Mouse (Mus musculus) neural tube, embryonic 11.5 days (tissue): ENCODE data around the gene Zfp105. TPM values are rescaled to one million over a fixed set of nuclear protein-coding genes. Genes with fewer than 3 reads are reported as not detected.

Source experiments
- ATAC-seq: fragments of 200-750 bp; cut with Nextera tagmentation; 2 replicates; pipeline ENCODE4 v1.8.0; 2017; ENCODE audit warnings: moderate number of reproducible peaks, mild to moderate bottlenecking, moderate TSS enrichment, moderate library complexity; ENCODE audit not compliant: insufficient read depth, low FRiP score, low TSS enrichment
- DNase-seq: peaks from one replicate; pipeline ENCODE4 v3.0.0-alpha.2; 2015; ENCODE audit warnings: low spot score
- H3K27ac ChIP-seq: fragments of 300-500 bp; sonication (generic); 2 replicates; pipeline ENCODE4 v1.5.1; 2014; ENCODE audit warnings: low read depth, mild to moderate bottlenecking, low read length
- H3K27me3 ChIP-seq: fragments of 300-500 bp; sonication (generic); 2 replicates; pipeline ENCODE4 v1.6.1; 2014; ENCODE audit warnings: mild to moderate bottlenecking, low read length, mixed read lengths; ENCODE audit not compliant: control insufficient read depth, insufficient read depth
- H3K36me3 ChIP-seq: fragments of 300-500 bp; sonication (generic); 2 replicates; pipeline ENCODE4 v1.6.1; 2014; ENCODE audit warnings: mild to moderate bottlenecking, low read length, moderate library complexity, mixed read lengths; ENCODE audit not compliant: control insufficient read depth, insufficient read depth
- H3K4me1 ChIP-seq: fragments of 300-500 bp; sonication (generic); 2 replicates; pipeline ENCODE4 v1.6.1; 2014; ENCODE audit warnings: low read length, mixed read lengths; ENCODE audit not compliant: control insufficient read depth, insufficient read depth
- H3K4me2 ChIP-seq: fragments of 300-500 bp; sonication (generic); 2 replicates; pipeline ENCODE4 v1.6.1; 2014; ENCODE audit warnings: low read depth, mild to moderate bottlenecking, moderate library complexity
- H3K4me3 ChIP-seq: fragments of 300-500 bp; sonication (generic); 2 replicates; pipeline ENCODE4 v1.5.1; 2014; ENCODE audit warnings: low read depth, low read length
- H3K9ac ChIP-seq: fragments of 300-500 bp; sonication (generic); 2 replicates; pipeline ENCODE4 v1.6.1; 2014; ENCODE audit warnings: mild to moderate bottlenecking, low read length
- H3K9me3 ChIP-seq: fragments of 300-500 bp; sonication (generic); 2 replicates; pipeline ENCODE4 v1.6.1; 2016; ENCODE audit warnings: low read length; ENCODE audit not compliant: control insufficient read depth
- WGBS: fragments of 180-500 bp; shearing (Covaris S2); extraction: QIAGEN DNeasy Blood & Tissue Kit; methylation state at CpG from one replicate; pipeline ENCODE4 v1.1.7; 2014; 5-methylcytosine and 5-hydroxymethylcytosine counted together
- polyA plus RNA-seq: library from polyadenylated mRNA; unstranded; fragments of >200 nt; fragmentation: Nextera tagmentation; extraction: Ambion mirVana; gene quantifications from 2 replicates; pipeline ENCODE4 v1.2.1, GENCODE M21; 2014

The Zfp105 gene
- polyA plus RNA-seq, 1 experiment from 2014 or later = 36.7 TPM

- Histone ChIP-seq H3K4me2 (no peak overlapping the region), H3K9ac (no peak overlapping the region), H3K27ac (no peak overlapping the region), H3K4me3 (no peak overlapping the region), H3K36me3 (peaks cover 50% of the 10 kb centered on the region), H3K27me3 (no peaks in the 10 kb centered on the region), H3K4me1 (0 out of 2 replicates have a peak, but pooled peaks cover under 1% of the 10 kb centered on the region), H3K9me3 (no peaks in the 10 kb centered on the region)
- 95% methylated on average over 3 of the region's 3 CpGs for WGBS
- ATAC-seq = no peak
- DNase-seq = no peak
These were observed 6.0 kb downstream of the Zfp105 start for GRCm38 (mm10) chr9:122928915-122929314.

GRCm38 (mm10) chr9:122950643-122951475, 28.0 kb downstream of the Zfp105 start, which contains the start of the genes 1110059G10Rik and Kif15:
Gene 1110059G10Rik, minus strand, starts transcription at chr9:122951000.
Gene Kif15, plus strand, starts transcription at chr9:122951046.
- Histone ChIP-seq H3K4me1 (peaks cover 3% of the 10 kb centered on the region; the same call in 1 of the 2 replicates), H3K4me2 (peak within 1 kb of the TSS; percentile 76), H3K27ac (no peak within 1 kb of the TSS), H3K27me3 (no peaks in the 10 kb centered on the region), H3K9me3 (no peaks in the 10 kb centered on the region), H3K4me3 (peak within 1 kb of the TSS; percentile 74), H3K9ac (peak within 1 kb of the TSS; percentile 67), H3K36me3 (no peaks in the 10 kb centered on the region; the same call in 1 of the 2 replicates)
- DNase-seq (peak; percentile 98), ATAC-seq (peak; percentile 98)
- WGBS = under 1% methylated on average over 64 of the region's 64 CpGs

Other genes starting within 250 kb of the Zfp105 start
- gene Topaz1, start 175.7 kb upstream of the Zfp105 start, polyA plus RNA-seq = not detected in 2 replicates
- 6.1 and 7.0 TPM in 2 replicates for gene Tcaim, start 117.5 kb upstream of the Zfp105 start, polyA plus RNA-seq
- gene Gm35549, start 79.0 kb upstream of the Zfp105 start, polyA plus RNA-seq = 0.40 TPM in 1 of 2 replicates, not detected in the other
- gene Zfp445, start 57.1 kb upstream of the Zfp105 start, polyA plus RNA-seq = 80.2 and 88.1 TPM in 2 replicates
- 3.0 and 3.3 TPM in 2 replicates for gene Zkscan7, start 37.4 kb upstream of the Zfp105 start, polyA plus RNA-seq
- 27.7 and 30.8 TPM in 2 replicates for gene 1110059G10Rik, start 27.9 kb downstream of the Zfp105 start, polyA plus RNA-seq
- gene Kif15, start 28.0 kb downstream of the Zfp105 start, polyA plus RNA-seq = 50.3 and 53.9 TPM in 2 replicates
- 16.9 and 19.8 TPM in 2 replicates for gene Tmem42, start 98.3 kb downstream of the Zfp105 start, polyA plus RNA-seq
- 0.49 and 0.57 TPM in 2 replicates for gene Tgm4, start 111.7 kb downstream of the Zfp105 start, polyA plus RNA-seq
- gene Zdhhc3, start 190.1 kb downstream of the Zfp105 start, polyA plus RNA-seq = 60.5 and 66.4 TPM in 2 replicates
- 101 and 110 TPM in 2 replicates for gene Exosc7, start 190.1 kb downstream of the Zfp105 start, polyA plus RNA-seq
- not detected in 2 replicates for gene Clec3b, start 227.9 kb downstream of the Zfp105 start, polyA plus RNA-seq